Comparison of ENCODE assay signal across 27 mouse cellular contexts in genomic region chr11:41808897-41809296, GRCm38 (mm10).
"Had no signal": no experiment of that assay in that cellular context is flagged by ENCODE, and none has a peak within 500 bp of the region (broad histone marks: within the 10 kb centered on the region; RNA-seq: fewer than 3 reads in every experiment).

No protein-coding gene starts in this region.

- DNase-seq: gastrocnemius, postnatal 14 days; gastrocnemius, postnatal 36 days; heart, adult 11 months; heart, adult 2 months; heart, postnatal 14 days; heart, postnatal 4 days; kidney, adult 11 months; kidney, adult 2 months; kidney, adult 9 months; kidney, postnatal 14 days; kidney, postnatal 36 days; layer of hippocampus, adult 9-11 months; layer of hippocampus, postnatal 36 days; left cerebral cortex, postnatal 4 days had no signal

- H3K27ac ChIP-seq: heart, adult 2 months; heart, embryonic 13.5 days; heart, embryonic 15.5 days; hindbrain, embryonic 10.5 days; hindbrain, embryonic 13.5 days; hindbrain, embryonic 15.5 days; hindbrain, postnatal 0 days; kidney, embryonic 15.5 days; kidney, postnatal 0 days; limb, embryonic 13.5 days; limb, embryonic 15.5 days; liver, embryonic 12.5 days; liver, embryonic 14.5 days had no signal

- H3K27me3 ChIP-seq: heart, embryonic 13.5 days; heart, embryonic 15.5 days; hindbrain, embryonic 13.5 days; hindbrain, embryonic 15.5 days; kidney, embryonic 15.5 days; limb, embryonic 13.5 days; limb, embryonic 15.5 days; liver, embryonic 12.5 days had no signal

- H3K9me3 ChIP-seq: heart, embryonic 13.5 days; heart, embryonic 15.5 days; hindbrain, embryonic 10.5 days; hindbrain, embryonic 13.5 days; hindbrain, embryonic 15.5 days; kidney, embryonic 15.5 days; limb, embryonic 13.5 days; limb, embryonic 15.5 days; liver, embryonic 12.5 days had no signal

- ATAC-seq: hindbrain, postnatal 0 days; intestine, embryonic 16.5 days; liver, embryonic 12.5 days had no signal

- H3K4me3 ChIP-seq: heart, adult 2 months; heart, embryonic 13.5 days; heart, embryonic 15.5 days; hindbrain, embryonic 10.5 days; hindbrain, embryonic 13.5 days; hindbrain, embryonic 15.5 days; kidney, embryonic 15.5 days; limb, embryonic 13.5 days; limb, embryonic 15.5 days; liver, embryonic 12.5 days had no signal

- H3K4me1 ChIP-seq: heart, embryonic 13.5 days; heart, embryonic 15.5 days; hindbrain, embryonic 10.5 days; hindbrain, embryonic 13.5 days; hindbrain, embryonic 15.5 days; kidney, embryonic 15.5 days; limb, embryonic 13.5 days; limb, embryonic 15.5 days; liver, embryonic 12.5 days had no signal

- H3K36me3 ChIP-seq: heart, embryonic 13.5 days; heart, embryonic 15.5 days; hindbrain, embryonic 10.5 days; hindbrain, embryonic 13.5 days; hindbrain, embryonic 15.5 days; kidney, embryonic 15.5 days; limb, embryonic 13.5 days; limb, embryonic 15.5 days; liver, embryonic 12.5 days had no signal

- H3K9ac ChIP-seq: heart, embryonic 13.5 days; heart, embryonic 15.5 days; hindbrain, embryonic 13.5 days; hindbrain, embryonic 15.5 days; kidney, embryonic 15.5 days; limb, embryonic 13.5 days; limb, embryonic 15.5 days; liver, embryonic 12.5 days; liver, embryonic 14.5 days had no signal
